8 mouse cellular contexts compared by ENCODE assay signal in the genomic region with DNA sequence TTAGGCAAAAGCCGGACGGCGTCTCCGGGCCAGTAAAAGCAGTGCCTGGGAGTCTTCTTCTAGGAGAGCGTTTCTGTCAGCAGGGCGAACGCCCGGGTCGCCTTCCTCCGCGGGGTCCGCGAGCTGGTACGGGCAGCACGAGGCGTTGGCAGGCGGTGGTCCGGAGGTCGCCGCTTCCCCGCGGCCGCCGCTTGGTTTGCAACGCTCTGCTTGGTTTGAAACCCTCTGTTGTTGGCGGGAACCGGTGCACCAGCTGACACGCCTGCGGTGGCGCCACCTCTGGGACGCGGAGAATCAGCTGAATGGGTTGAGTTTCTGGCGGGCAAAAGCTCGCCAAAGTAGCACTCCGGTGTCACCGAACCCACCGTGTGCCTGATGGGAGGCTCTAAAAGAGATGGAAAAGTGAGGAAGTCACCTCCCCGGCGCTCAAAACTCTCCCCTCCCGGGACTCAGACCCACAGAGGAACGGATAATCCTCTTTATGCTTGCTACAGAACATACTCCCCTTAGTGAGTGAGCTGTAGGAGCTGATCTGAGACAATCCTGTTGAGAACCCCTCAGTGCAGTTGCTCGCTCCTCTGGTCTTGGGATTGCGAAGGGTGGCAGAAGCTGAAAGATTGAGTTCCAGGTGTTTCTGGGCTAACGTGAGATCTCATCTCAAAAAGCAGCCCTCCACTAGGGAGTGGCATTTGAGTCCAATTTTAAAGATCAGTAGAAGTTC. TPM values are rescaled to one million over a fixed set of nuclear protein-coding genes. Genes with fewer than 3 reads are reported as not detected.
A peak's percentile ranks its signal among the peaks of the same experiment; 100 is the strongest.
DNase-seq lines count a peak whose midpoint lies in the region; ATAC-seq and TF ChIP-seq lines count a peak whose summit lies in the region.

No protein-coding gene starts in this region.

- peak overlapping the region; percentile 82 for H3K9ac ChIP-seq in intestine, postnatal 0 days (ENCODE audit: low read depth, low read length)
- H3K9ac ChIP-seq in limb, embryonic 14.5 days (ENCODE audit: low read depth, low read length, severe bottlenecking): peak overlapping the region; percentile 90
- peak overlapping the region; percentile 82 for H3K9ac ChIP-seq in midbrain, embryonic 15.5 days
- H3K9ac ChIP-seq in stomach, embryonic 14.5 days (replicated peaks; ENCODE audit: low read depth, low read length): peak overlapping the region; percentile 83

- peak overlapping the region; percentile 54; the same call in 1 of the 2 replicates for H3K27ac ChIP-seq in intestine, postnatal 0 days (ENCODE audit: low read depth, low read length)
- peak overlapping the region; percentile 79 for H3K27ac ChIP-seq in limb, embryonic 14.5 days (replicated peaks; ENCODE audit: low read depth, low read length)
- H3K27ac ChIP-seq in midbrain, embryonic 15.5 days: peak overlapping the region; percentile 89
- peak overlapping the region; percentile 85 for H3K27ac ChIP-seq in stomach, embryonic 14.5 days (ENCODE audit: low read length)

- peak; percentile 66 for DNase-seq in layer of hippocampus, adult 11-12 months (ENCODE audit: low spot score)
- no peak for DNase-seq in layer of hippocampus, adult 9-10 months (ENCODE audit: low spot score)
- DNase-seq in embryo, embryonic 11.5 days (ENCODE audit: low read depth, low spot score): peak; percentile 61
- DNase-seq in gastrocnemius, postnatal 4 days (ENCODE audit: low spot score in 2 of 2): peak; percentile 55 to 75
- DNase-seq in limb, embryonic 14.5 days (ENCODE audit: low spot score): peak; percentile 66

- no peaks in the 10 kb centered on the region for H3K36me3 ChIP-seq in intestine, postnatal 0 days (ENCODE audit: control insufficient read depth, insufficient read depth)
- no peaks in the 10 kb centered on the region for H3K36me3 ChIP-seq in limb, embryonic 14.5 days (ENCODE audit: control insufficient read depth, insufficient read depth, low read length)
- H3K36me3 ChIP-seq in midbrain, embryonic 15.5 days (replicated peaks): no peaks in the 10 kb centered on the region
- no peaks in the 10 kb centered on the region for H3K36me3 ChIP-seq in stomach, embryonic 14.5 days (ENCODE audit: control insufficient read depth, insufficient read depth, low read length)

- peak overlapping the region; percentile 98 for H3K4me2 ChIP-seq in intestine, postnatal 0 days (replicated peaks; ENCODE audit: low read depth)
- H3K4me2 ChIP-seq in limb, embryonic 14.5 days (replicated peaks; ENCODE audit: low read depth, low read length, severe bottlenecking): peak overlapping the region; percentile 73
- H3K4me2 ChIP-seq in midbrain, embryonic 15.5 days: peak overlapping the region; percentile 79
- H3K4me2 ChIP-seq in stomach, embryonic 14.5 days (replicated peaks; ENCODE audit: low read depth, low read length): peak overlapping the region; percentile 86

- TF ChIP-seq POLR2A in limb, embryonic 14.5 days (IDR thresholded peaks at IDR 0.05; ENCODE audit: borderline replicate concordance, extremely low read depth, insufficient read depth, insufficient read length): no peak

- peak; percentile 77 for TF ChIP-seq CTCF in intestine, postnatal 0 days (IDR thresholded peaks at IDR 0.05; ENCODE audit: low read depth)

- ATAC-seq in intestine, postnatal 0 days: peak; percentile 81
- peak; percentile 76 for ATAC-seq in limb, embryonic 14.5 days (ENCODE audit: low FRiP score, low read depth)
- ATAC-seq in midbrain, embryonic 15.5 days (replicated peaks): peak; percentile 77
- peak; percentile 77 for ATAC-seq in stomach, embryonic 14.5 days (ENCODE audit: insufficient number of reproducible peaks, insufficient read depth, low FRiP score, low read depth)

- WGBS in intestine, postnatal 0 days: 1% methylated on average over 44 of the region's 44 CpGs
- under 1% methylated on average over 44 of the region's 44 CpGs for WGBS in limb, embryonic 14.5 days
- WGBS in midbrain, embryonic 15.5 days: under 1% methylated on average over 43 of the region's 44 CpGs
- under 1% methylated on average over 44 of the region's 44 CpGs for WGBS in stomach, embryonic 14.5 days

- H3K27me3 ChIP-seq in intestine, postnatal 0 days (replicated peaks; ENCODE audit: control insufficient read depth, insufficient read depth, low read length): no peaks in the 10 kb centered on the region
- no peaks in the 10 kb centered on the region for H3K27me3 ChIP-seq in limb, embryonic 14.5 days (ENCODE audit: control insufficient read depth, insufficient read depth, low read length)
- no peaks in the 10 kb centered on the region for H3K27me3 ChIP-seq in midbrain, embryonic 15.5 days (replicated peaks)
- H3K27me3 ChIP-seq in stomach, embryonic 14.5 days (ENCODE audit: control insufficient read depth, insufficient read depth, low read length): no peaks in the 10 kb centered on the region

- no peaks in the 10 kb centered on the region for H3K9me3 ChIP-seq in intestine, postnatal 0 days (ENCODE audit: control insufficient read depth)
- H3K9me3 ChIP-seq in limb, embryonic 14.5 days (ENCODE audit: control insufficient read depth, low read length): no peaks in the 10 kb centered on the region
- H3K9me3 ChIP-seq in midbrain, embryonic 15.5 days: no peaks in the 10 kb centered on the region
- no peaks in the 10 kb centered on the region for H3K9me3 ChIP-seq in stomach, embryonic 14.5 days (ENCODE audit: control insufficient read depth, low read depth, low read length)

- H3K4me3 ChIP-seq in intestine, postnatal 0 days (ENCODE audit: low read depth, low read length): peak overlapping the region; percentile 83
- peak overlapping the region; percentile 93 for H3K4me3 ChIP-seq in limb, embryonic 14.5 days (replicated peaks; ENCODE audit: low read length)
- H3K4me3 ChIP-seq in midbrain, embryonic 15.5 days: peak overlapping the region; percentile 72
- H3K4me3 ChIP-seq in stomach, embryonic 14.5 days (ENCODE audit: low read depth, low read length): peak overlapping the region; percentile 87

- no peaks in the 10 kb centered on the region for H3K4me1 ChIP-seq in intestine, postnatal 0 days (replicated peaks; ENCODE audit: control insufficient read depth, insufficient read depth, low read length)
- H3K4me1 ChIP-seq in limb, embryonic 14.5 days (ENCODE audit: control insufficient read depth, insufficient read depth, low read length): 0 out of 2 replicates have a peak, but pooled peaks cover 5% of the 10 kb centered on the region
- H3K4me1 ChIP-seq in midbrain, embryonic 15.5 days: peaks cover 29% of the 10 kb centered on the region
- peaks cover 6% of the 10 kb centered on the region; the same call in 1 of the 2 replicates for H3K4me1 ChIP-seq in stomach, embryonic 14.5 days (ENCODE audit: control insufficient read depth, insufficient read depth, low read length)

RNA-seq across cellular contexts. Expression of a gene that starts 0.6 kb away (rescaled TPM):
- total RNA-seq in gastrocnemius, postnatal 4 days (2021): 10 to 100 TPM; 14.4 to 16.7 TPM
- 9.2 and 9.4 TPM in 2 replicates for polyA plus RNA-seq in intestine, postnatal 0 days (2015; fragmentation: Nextera tagmentation; extraction: Ambion mirVana)
- polyA plus RNA-seq in limb, embryonic 14.5 days (2012; rRNA removed): 20.7 and 24.9 TPM in 2 replicates
- polyA plus RNA-seq in limb, embryonic 14.5 days (2014; fragmentation: Nextera tagmentation; extraction: Ambion mirVana): 30.1 and 31.8 TPM in 2 replicates
- polyA plus RNA-seq in midbrain, embryonic 15.5 days (2015; fragmentation: Nextera tagmentation; extraction: Ambion mirVana): 76.6 and 79.7 TPM in 2 replicates
- 24.5 and 30.9 TPM in 2 replicates for polyA plus RNA-seq in stomach, embryonic 14.5 days (2014; fragmentation: Nextera tagmentation; extraction: Ambion mirVana)

RNA-seq across cellular contexts. Expression of a gene that starts 18.6 kb away (rescaled TPM):
- not detected for total RNA-seq in gastrocnemius, postnatal 4 days (2021)
- polyA plus RNA-seq in intestine, postnatal 0 days (2015; fragmentation: Nextera tagmentation; extraction: Ambion mirVana): not detected in 2 replicates
- not detected in 2 replicates for polyA plus RNA-seq in limb, embryonic 14.5 days (2012; rRNA removed)
- polyA plus RNA-seq in limb, embryonic 14.5 days (2014; fragmentation: Nextera tagmentation; extraction: Ambion mirVana): not detected in 2 replicates
- not detected in 2 replicates for polyA plus RNA-seq in midbrain, embryonic 15.5 days (2015; fragmentation: Nextera tagmentation; extraction: Ambion mirVana)
- polyA plus RNA-seq in stomach, embryonic 14.5 days (2014; fragmentation: Nextera tagmentation; extraction: Ambion mirVana): not detected in 2 replicates
